18 mouse cellular contexts compared by ENCODE assay signal in the genomic region with DNA sequence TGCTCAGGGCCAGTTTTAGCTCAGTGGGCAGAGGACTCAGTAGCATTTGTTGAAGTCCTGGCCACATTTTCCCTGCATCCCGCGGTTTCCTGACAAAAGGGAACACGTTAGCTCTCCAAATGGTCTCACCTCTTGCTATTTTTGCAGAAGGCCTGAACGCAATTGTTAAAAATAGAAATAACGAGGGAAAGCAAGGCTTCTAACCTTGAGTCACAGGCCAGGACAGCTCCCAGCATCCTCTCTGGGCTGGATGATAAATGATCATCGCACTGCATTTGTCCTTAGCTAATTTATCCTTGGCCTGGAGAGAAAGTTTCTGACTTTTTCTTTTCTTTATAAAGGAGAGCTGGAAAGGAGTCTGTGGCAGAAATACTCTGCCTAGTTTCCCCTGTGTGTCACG. TPM values are rescaled to one million over a fixed set of nuclear protein-coding genes. Genes with fewer than 3 reads are reported as not detected.
A peak's percentile ranks its signal among the peaks of the same experiment; 100 is the strongest.
DNase-seq lines count a peak whose midpoint lies in the region; ATAC-seq and TF ChIP-seq lines count a peak whose summit lies in the region.
"Had no signal": no experiment of that assay in that cellular context is flagged by ENCODE, and none has a peak within 500 bp of the region (broad histone marks: within the 10 kb centered on the region; RNA-seq: fewer than 3 reads in every experiment).

No protein-coding gene starts in this region.

- 26% methylated on average over 7 of the region's 7 CpGs for WGBS in heart, postnatal 0 days
- 76% methylated on average over 7 of the region's 7 CpGs for WGBS in forebrain, embryonic 10.5 days

- peak overlapping the region; percentile 7; the same call in 1 of the 2 replicates for H3K27ac ChIP-seq in embryonic fibroblast, embryonic 13.5 days (ENCODE audit: insufficient read depth, low read length)
- peak overlapping the region; percentile 66 for H3K27ac ChIP-seq in heart, postnatal 0 days (ENCODE audit: low read depth)
- no peak overlapping the region for H3K27ac ChIP-seq in forebrain, embryonic 10.5 days
- H3K27ac ChIP-seq: forebrain, embryonic 13.5 days; hindbrain, embryonic 14.5 days; liver, embryonic 12.5 days; midbrain, embryonic 12.5 days had no signal

- no peak for TF ChIP-seq EP300 in heart, postnatal 0 days (IDR thresholded peaks at IDR 0.05; ENCODE audit: low read depth)

- no peak overlapping the region for H3K4me3 ChIP-seq in embryonic fibroblast, embryonic 13.5 days (ENCODE audit: insufficient read depth, low read length)
- H3K4me3 ChIP-seq in heart, postnatal 0 days (ENCODE audit: low read depth, low read length): no peak overlapping the region
- no peak overlapping the region for H3K4me3 ChIP-seq in forebrain, embryonic 10.5 days
- H3K4me3 ChIP-seq: forebrain, embryonic 13.5 days; liver, embryonic 12.5 days; midbrain, embryonic 12.5 days had no signal

- peak; percentile 4 to 7 for DNase-seq in heart, adult 9 months (ENCODE audit: low spot score in 2 of 2)
- DNase-seq in heart, postnatal 36 days: no peak
- DNase-seq in adrenal gland, adult 8-10 months: peak; percentile 71
- peak; percentile 68 for DNase-seq in heart, postnatal 0 days (ENCODE audit: low spot score)
- DNase-seq in forebrain, embryonic 10.5 days (ENCODE audit: extremely low spot score, low spot score): no peak
- DNase-seq: cerebellum, adult 9-11 months; kidney, postnatal 10 days; lung, embryonic 14.5 days; lung, postnatal 4 days; retina, postnatal 1 day; thymus, adult 2 months had no signal

- H3K4me1 ChIP-seq in embryonic fibroblast, embryonic 13.5 days (ENCODE audit: control insufficient read depth, insufficient read depth, low read length): peaks cover 18% of the 10 kb centered on the region
- peaks cover 15% of the 10 kb centered on the region for H3K4me1 ChIP-seq in heart, postnatal 0 days (ENCODE audit: control insufficient read depth, insufficient read depth)
- H3K4me1 ChIP-seq in forebrain, embryonic 10.5 days: peaks cover 8% of the 10 kb centered on the region; the same call in 1 of the 2 replicates
- H3K4me1 ChIP-seq: liver, embryonic 12.5 days; midbrain, embryonic 12.5 days had no signal

- no peaks in the 10 kb centered on the region for H3K27me3 ChIP-seq in heart, postnatal 0 days (ENCODE audit: control insufficient read depth, insufficient read depth, low read length)
- H3K27me3 ChIP-seq in forebrain, embryonic 10.5 days (ENCODE audit: poor library complexity, severe bottlenecking): peaks cover 30% of the 10 kb centered on the region
- H3K27me3 ChIP-seq: liver, embryonic 12.5 days; midbrain, embryonic 12.5 days had no signal

- intact Hi-C loops in heart, postnatal 36 days (cut with DNase I): no loop called here

- H3K9ac ChIP-seq in heart, postnatal 0 days (replicated peaks; ENCODE audit: low read depth, low read length): no peak overlapping the region
- H3K9ac ChIP-seq: forebrain, embryonic 13.5 days; hindbrain, embryonic 14.5 days; liver, embryonic 12.5 days; lung, embryonic 14.5 days; midbrain, embryonic 12.5 days had no signal

- H3K36me3 ChIP-seq in heart, postnatal 0 days (replicated peaks; ENCODE audit: control insufficient read depth, insufficient read depth, low read length): no peaks in the 10 kb centered on the region
- H3K36me3 ChIP-seq in forebrain, embryonic 10.5 days (replicated peaks): no peaks in the 10 kb centered on the region
- H3K36me3 ChIP-seq: liver, embryonic 12.5 days; midbrain, embryonic 12.5 days had no signal

- ATAC-seq in heart, postnatal 0 days (ENCODE audit: insufficient read depth, low read depth): peak; percentile 60; the same call in 1 of the 2 replicates
- ATAC-seq in megakaryocyte progenitor cell, adult 5-6 weeks (replicated peaks; ENCODE audit: poor library complexity): no peak
- ATAC-seq: forebrain, embryonic 13.5 days; intestine, postnatal 0 days; liver, embryonic 12.5 days had no signal

- no peak for TF ChIP-seq POLR2A in embryonic fibroblast, embryonic 13.5 days (IDR thresholded peaks at IDR 0.05; ENCODE audit: low read depth, low read length)

- no peaks in the 10 kb centered on the region for H3K9me3 ChIP-seq in heart, postnatal 0 days (replicated peaks; ENCODE audit: control insufficient read depth, low read length)
- H3K9me3 ChIP-seq in forebrain, embryonic 10.5 days: no peaks in the 10 kb centered on the region
- H3K9me3 ChIP-seq: forebrain, embryonic 13.5 days; liver, embryonic 12.5 days had no signal

- H3K4me2 ChIP-seq in heart, postnatal 0 days (ENCODE audit: low read depth, low read length): no peak overlapping the region
- H3K4me2 ChIP-seq: forebrain, embryonic 13.5 days; hindbrain, embryonic 14.5 days; liver, embryonic 12.5 days; lung, embryonic 14.5 days; midbrain, embryonic 12.5 days had no signal

- no peak for TF ChIP-seq CTCF in embryonic fibroblast, embryonic 13.5 days (IDR thresholded peaks at IDR 0.05; ENCODE audit: borderline replicate concordance, insufficient read depth, low read length)
- TF ChIP-seq CTCF in heart, postnatal 0 days (IDR thresholded peaks at IDR 0.05; ENCODE audit: low read depth): no peak

RNA-seq across cellular contexts. Expression of a gene that starts 29.2 kb away (rescaled TPM):
- total RNA-seq in heart, postnatal 36 days (2021): 10 to 100 TPM; 10.3 to 12.5 TPM
- 10 to 100 TPM; 12.4 to 43.6 (median 20.6) TPM for total RNA-seq in adrenal gland, adult 8-10 months (2022)
- 10.8 and 13.4 TPM in 2 replicates for polyA plus RNA-seq in embryonic fibroblast, embryonic 13.5 days (2011; ENCODE audit: insufficient read length, low read depth, missing spikeins)
- total RNA-seq in heart, postnatal 0 days (2014; rRNA removed; ENCODE audit: low replicate concordance): 9.1 and 16.3 TPM in 2 replicates
- polyA plus RNA-seq in heart, postnatal 0 days (2015; fragmentation: Nextera tagmentation; extraction: Ambion mirVana): 4.4 and 4.6 TPM in 2 replicates
- total RNA-seq in megakaryocyte progenitor cell, adult 5-6 weeks (2015): 2.0 and 3.4 TPM in 2 replicates
- total RNA-seq in megakaryocyte progenitor cell, adult 5-6 weeks (2017): 2.5 and 6.3 TPM in 2 replicates
- 2.9 and 4.5 TPM in 2 replicates for polyA plus RNA-seq in forebrain, embryonic 10.5 days (2016; fragmentation: Nextera tagmentation; extraction: Ambion mirVana)

Comparison
In these comparisons a context has a peak if more than half of its experiments do, and no peak if none do; other contexts are left out.
1. DNase-seq: peak in heart, adult 9 months (2 of 2), adrenal gland, adult 8-10 months (single experiment) and heart, postnatal 0 days (single experiment); none in heart, postnatal 36 days (0 of 2) and forebrain, embryonic 10.5 days (single experiment).